Mouse (Mus musculus): Measurements from ENCODE around the gene Bcl7c.

DNA sequence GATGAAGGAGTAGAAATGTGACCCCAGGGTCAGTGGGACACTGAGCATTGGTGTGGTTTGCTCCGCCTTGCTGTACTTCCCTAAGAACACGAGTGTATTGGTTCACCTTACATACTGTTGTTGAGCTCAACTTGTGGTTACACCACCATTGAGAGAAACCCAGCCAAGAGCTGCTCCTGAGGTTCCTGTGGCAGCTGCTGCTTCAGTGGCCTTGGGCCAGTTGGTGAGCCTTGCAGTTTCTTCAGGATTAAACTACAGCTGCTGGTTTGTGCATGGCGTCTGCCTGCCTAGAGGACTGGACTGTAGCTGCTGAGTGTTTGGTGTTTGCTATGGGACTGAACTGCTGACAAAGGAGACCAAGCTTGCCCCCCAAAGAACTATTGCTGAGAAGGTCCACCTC is 2.7 kb upstream of the Bcl7c start:
- TF ChIP-seq CTCF (conservative IDR thresholded peaks at IDR 0.05 in 1 of 2, IDR thresholded peaks at IDR 0.05 in 1 of 2; ENCODE audit: low read depth in 2 of 2, low read length in 2 of 2), result no peak
- TF ChIP-seq EP300 (IDR thresholded peaks at IDR 0.05; ENCODE audit: low read length), result no peak
- TF ChIP-seq GABPA (IDR thresholded peaks at IDR 0.05; ENCODE audit: insufficient replicate concordance, low read depth, low read length), result no peak
- TF ChIP-seq KAT2A (IDR thresholded peaks at IDR 0.05; ENCODE audit: insufficient replicate concordance, low read length), result no peak
- no peak for TF ChIP-seq ZC3H11A (IDR thresholded peaks at IDR 0.05; ENCODE audit: low read depth, low read length)
- no peak for TF ChIP-seq TCF12 (IDR thresholded peaks at IDR 0.05; ENCODE audit: low read depth, low read length)
- no peak for TF ChIP-seq POLR2A (IDR thresholded peaks at IDR 0.05; ENCODE audit: low read depth, low read length)
- TF ChIP-seq IRF4 (IDR thresholded peaks at IDR 0.05; ENCODE audit: low read depth, low read length), result no peak
- TF ChIP-seq HCFC1 (IDR thresholded peaks at IDR 0.05; ENCODE audit: low read depth, low read length), result no peak
- TF ChIP-seq POLR2AphosphoS2 (IDR thresholded peaks at IDR 0.05; ENCODE audit: low read depth, low read length), result no peak
- TF ChIP-seq TBP (conservative IDR thresholded peaks at IDR 0.05; ENCODE audit: low read depth, low read length), result no peak
